Mouse (Mus musculus) MEL (cell line): ENCODE results near the gene Syt3.

ENCODE experiments used
- BHLHE40 ChIP-seq: IDR thresholded peaks from 2 replicates; pipeline ENCODE4 v1.6.1; 2012; ENCODE audit warnings: low read depth, mild to moderate bottlenecking, inconsistent platforms, low read length, improper control_type of control experiment, borderline replicate concordance
- CHD1 ChIP-seq: IDR thresholded peaks from 2 replicates; pipeline ENCODE4 v1.6.1; 2012; ENCODE audit warnings: low read depth, mild to moderate bottlenecking, inconsistent platforms, low read length, improper control_type of control experiment
- CTCF ChIP-seq, 3 experiments: IDR thresholded peaks in 2 of 3; conservative IDR thresholded peaks in 1 of 3; 2 replicates each; pipeline ENCODE4 v1.5.1; 2011 to 2012; ENCODE audit warnings: low read length in 3 of 3, low read depth in 2 of 3, mild to moderate bottlenecking in 2 of 3, improper control_type of control experiment in 1 of 3, inconsistent platforms in 1 of 3, mixed read lengths in 1 of 3, moderate library complexity in 1 of 3; ENCODE audit not compliant: control insufficient read depth in 1 of 3, insufficient read depth in 1 of 3, poor library complexity in 1 of 3, severe bottlenecking in 1 of 3
- EP300 ChIP-seq, 2 experiments: IDR thresholded peaks; 2 replicates each; pipeline ENCODE4 v1.6.1; 2011; ENCODE audit warnings: improper control_type of control experiment in 2 of 2, low read length in 2 of 2, low read depth in 1 of 2, mild to moderate bottlenecking in 1 of 2
- ETS1 ChIP-seq: IDR thresholded peaks from 2 replicates; pipeline ENCODE4 v1.6.1; 2012; ENCODE audit warnings: low read depth, mild to moderate bottlenecking, inconsistent platforms, low read length, improper control_type of control experiment, moderate library complexity
- GABPA ChIP-seq: IDR thresholded peaks from 2 replicates; pipeline ENCODE4 v1.6.1; 2012; ENCODE audit warnings: low read depth, mild to moderate bottlenecking, inconsistent platforms, low read length, improper control_type of control experiment, moderate library complexity
- JUND ChIP-seq: IDR thresholded peaks from 2 replicates; pipeline ENCODE4 v1.6.1; 2011; ENCODE audit warnings: low read depth, mild to moderate bottlenecking, improper control_type of control experiment, low read length
- POLR2A ChIP-seq, 2 experiments: IDR thresholded peaks; 2 replicates each; pipeline ENCODE4 v1.6.1; 2011 to 2012; ENCODE audit warnings: low read length in 2 of 2, mild to moderate bottlenecking in 2 of 2, control low read depth in 1 of 2, improper control_type of control experiment in 1 of 2, low read depth in 1 of 2, moderate library complexity in 1 of 2; ENCODE audit not compliant: control insufficient read depth in 1 of 2, insufficient read depth in 1 of 2, poor library complexity in 1 of 2
- RCOR1 ChIP-seq: IDR thresholded peaks from 2 replicates; pipeline ENCODE4 v1.6.1; 2012; ENCODE audit warnings: low read depth, mild to moderate bottlenecking, inconsistent platforms, low read length, improper control_type of control experiment
- SMC3 ChIP-seq: IDR thresholded peaks from 2 replicates; pipeline ENCODE4 v1.6.1; 2011; ENCODE audit warnings: low read depth, low read length, improper control_type of control experiment
- TCF12 ChIP-seq: IDR thresholded peaks from 2 replicates; pipeline ENCODE4 v1.6.1; 2014; ENCODE audit warnings: low read depth, mild to moderate bottlenecking, inconsistent platforms, low read length, improper control_type of control experiment, moderate library complexity
- UBTF ChIP-seq: IDR thresholded peaks from 2 replicates; pipeline ENCODE4 v1.6.1; 2012; ENCODE audit warnings: low read depth, mild to moderate bottlenecking, inconsistent platforms, low read length, improper control_type of control experiment, moderate library complexity, borderline replicate concordance; ENCODE audit not compliant: insufficient read depth
- ZNF384 ChIP-seq: IDR thresholded peaks from 2 replicates; pipeline ENCODE4 v1.6.1; 2012; ENCODE audit warnings: low read depth, mild to moderate bottlenecking, inconsistent platforms, low read length, improper control_type of control experiment

- TF ChIP-seq CTCF (IDR thresholded peaks at IDR 0.05 in 2 of 3, conservative IDR thresholded peaks at IDR 0.05 in 1 of 3; ENCODE audit: control insufficient read depth in 1 of 3, insufficient read depth in 1 of 3, low read depth in 2 of 3, low read length in 3 of 3, poor library complexity in 1 of 3, severe bottlenecking in 1 of 3) (no peak), EP300 (IDR thresholded peaks at IDR 0.05; ENCODE audit: low read depth in 1 of 2, low read length in 2 of 2) (no peak), JUND (no peak), POLR2A (IDR thresholded peaks at IDR 0.05; ENCODE audit: control insufficient read depth in 1 of 2, insufficient read depth in 1 of 2, low read depth in 1 of 2, low read length in 2 of 2, poor library complexity in 1 of 2) (no peak), UBTF (no peak), BHLHE40 (no peak), SMC3 (no peak), RCOR1 (no peak), TCF12 (no peak), ZNF384 (no peak), ETS1 (no peak), GABPA (no peak), CHD1 (no peak)
Observed at GRCm38 (mm10) chr7:44392341-44392740, 8.4 kb downstream of the Syt3 start.
